Mouse (Mus musculus): Measurements from ENCODE around the gene Fhl1. TPM values are rescaled to one million over a fixed set of nuclear protein-coding genes. Genes with fewer than 3 reads are reported as not detected.

The Fhl1 gene
- total RNA-seq, 2 experiments from 2014 or later, result 56.5 to 130 TPM

DNA sequence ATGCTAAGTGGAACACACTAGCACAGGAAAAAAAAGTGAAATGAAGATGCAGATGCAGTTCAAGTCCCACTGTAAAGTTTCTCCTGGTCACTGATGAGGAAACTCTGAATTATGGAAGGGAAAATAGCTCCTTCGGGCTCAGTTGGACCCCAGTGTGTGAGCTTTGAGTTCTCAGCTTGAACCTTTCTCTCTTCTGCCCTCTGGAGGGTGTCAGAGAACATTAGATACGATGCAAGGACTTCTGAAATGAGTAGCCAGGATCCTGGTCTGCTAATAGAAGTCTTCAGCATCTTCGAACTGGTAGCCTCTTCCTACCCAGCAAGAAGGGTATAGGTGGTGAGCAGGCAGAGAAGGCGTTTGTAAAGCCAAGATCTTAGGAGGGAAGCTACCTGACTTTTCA, 19.9 kb downstream of the Fhl1 start:
- no peak for DNase-seq (ENCODE audit: low spot score in 2 of 2)

GRCm38 (mm10) chrX:56752144-56752543, 20.6 kb downstream of the Fhl1 start:
- DNase-seq (ENCODE audit: low spot score in 2 of 2), result no peak

DNA sequence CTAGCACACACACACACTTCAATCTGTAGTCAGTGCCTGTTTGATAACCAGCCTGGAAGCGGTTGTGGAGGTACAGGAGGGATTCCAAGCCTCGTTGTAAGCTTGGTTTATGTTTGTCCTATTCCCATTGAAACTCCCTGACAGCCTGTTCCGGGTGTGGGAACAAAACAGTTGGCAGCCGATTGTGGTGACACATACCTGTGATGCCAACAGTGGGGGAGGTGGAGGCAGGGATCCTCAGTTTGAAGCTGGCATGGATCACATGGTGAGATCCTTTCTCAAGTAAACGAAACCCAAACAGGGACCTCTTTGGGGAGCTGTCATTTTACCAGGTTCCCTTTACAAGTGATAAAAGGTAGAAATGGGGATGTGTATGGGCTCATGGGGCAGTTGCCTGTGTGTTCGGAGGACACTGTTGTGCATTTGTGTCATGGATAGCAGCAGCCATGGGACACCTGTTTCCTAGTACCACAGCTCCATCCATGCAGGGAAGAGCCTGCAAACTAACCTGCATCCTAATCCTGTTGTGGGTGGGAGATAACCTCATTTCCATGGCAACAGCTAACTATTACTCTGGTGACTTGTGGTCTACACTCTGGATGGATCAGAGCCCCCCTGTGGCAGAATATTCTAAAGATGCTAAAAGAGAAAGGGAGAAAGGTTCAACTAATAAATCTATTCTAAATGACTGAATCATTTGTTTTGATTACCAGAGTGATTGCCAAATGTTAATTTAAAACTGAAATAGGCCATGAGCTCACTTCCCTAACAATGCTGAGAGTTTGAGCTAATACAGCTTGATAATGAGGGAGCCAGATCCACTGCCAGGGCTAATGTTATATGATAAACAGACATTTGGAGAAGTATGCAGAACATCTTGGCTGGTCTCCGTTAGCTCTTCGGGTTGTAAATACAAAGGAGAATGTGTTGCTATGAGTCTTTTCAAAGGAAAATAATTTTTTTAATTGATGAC, 22.0 kb downstream of the Fhl1 start:
- no peak for DNase-seq (ENCODE audit: low spot score in 2 of 2)

DNA sequence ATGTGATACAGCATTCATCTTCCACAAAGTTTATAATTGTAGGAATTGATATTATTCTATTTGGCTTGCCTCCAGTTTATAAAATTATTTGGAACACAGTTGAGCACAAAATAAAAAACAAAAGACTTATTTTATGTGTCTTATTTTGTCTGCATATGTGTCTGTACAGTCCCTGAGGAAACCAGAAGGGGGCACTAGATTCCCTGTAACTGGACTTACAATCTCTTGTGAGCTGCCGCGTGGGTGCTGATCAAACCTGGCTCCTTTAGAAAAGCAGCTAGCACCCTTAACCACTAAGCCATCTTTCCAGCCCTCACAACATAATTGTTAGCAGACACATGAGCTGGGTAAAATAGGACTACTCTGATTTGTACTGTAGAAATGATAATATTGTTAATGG, 24.1 kb downstream of the Fhl1 start:
- DNase-seq (ENCODE audit: low spot score in 2 of 2), result peak in 1 of 2 experiments; percentile 3

DNA sequence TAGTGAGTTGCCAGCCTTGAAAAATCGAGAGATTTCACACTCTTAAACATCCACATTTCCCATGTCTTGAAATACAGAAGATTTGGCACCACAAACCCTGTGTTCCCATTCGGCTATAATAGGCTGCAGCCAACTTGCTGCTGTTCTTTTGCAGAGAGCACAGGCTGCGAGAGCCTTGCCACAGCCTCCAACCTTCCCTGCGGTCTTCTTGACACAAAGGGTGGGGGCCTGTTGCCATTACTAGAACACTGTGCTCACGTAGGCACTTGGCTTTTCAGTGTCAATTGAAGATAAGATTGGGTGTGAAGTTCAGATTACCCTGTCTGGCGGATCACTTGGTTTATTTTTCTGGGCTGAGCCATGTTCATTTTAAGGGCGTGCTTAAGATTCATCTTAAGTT, 24.8 kb downstream of the Fhl1 start:
- DNase-seq (ENCODE audit: low spot score in 2 of 2), result no peak

DNA sequence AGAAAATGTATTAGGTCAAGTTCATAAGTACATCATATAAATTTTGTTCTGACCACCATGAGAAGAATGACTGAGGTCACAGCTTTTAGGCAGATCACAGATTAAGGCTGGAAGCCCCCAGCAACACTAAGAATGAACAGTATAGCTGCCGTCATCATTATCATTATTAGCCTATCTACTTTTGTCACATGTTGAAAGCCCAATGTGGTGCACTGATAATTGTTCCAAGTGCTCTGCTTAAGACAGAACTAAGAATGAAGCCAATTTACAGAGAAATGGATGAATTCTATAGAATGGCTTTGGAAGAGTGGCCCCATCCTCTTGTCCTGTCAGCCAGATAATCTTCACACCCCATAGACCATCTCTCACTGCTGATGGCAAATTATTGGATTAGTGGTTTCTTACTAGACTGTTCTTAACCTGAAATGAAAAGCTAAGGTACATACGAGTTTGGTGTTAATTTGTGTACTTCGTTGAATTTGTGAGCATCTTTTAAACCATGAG, 28.7 kb downstream of the Fhl1 start:
- DNase-seq (ENCODE audit: low spot score in 2 of 2), result no peak

DNA sequence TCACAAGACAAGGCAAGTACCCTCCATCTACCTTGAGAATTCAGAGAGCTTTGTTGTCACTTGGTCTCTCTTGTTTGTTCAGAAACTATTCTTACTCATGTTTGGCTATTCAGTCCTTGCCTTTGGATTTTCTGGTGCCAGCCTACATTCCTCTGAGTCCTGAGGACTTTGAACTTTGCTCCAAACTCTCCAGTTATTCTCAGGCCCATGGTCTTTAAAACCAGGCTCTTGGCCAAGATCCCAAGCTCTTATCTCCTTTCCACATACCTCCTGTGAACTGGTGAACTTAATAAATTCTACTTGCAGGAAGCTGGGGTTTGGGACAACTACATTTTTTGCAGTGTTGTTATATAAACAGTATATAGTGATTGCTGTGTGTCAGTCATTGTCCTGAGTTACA, 38.3 kb downstream of the Fhl1 start:
- DNase-seq (ENCODE audit: low spot score in 2 of 2), result no peak

GRCm38 (mm10) chrX:56771751-56772150, 40.2 kb downstream of the Fhl1 start:
- no peak for DNase-seq (ENCODE audit: low spot score in 2 of 2)

DNA sequence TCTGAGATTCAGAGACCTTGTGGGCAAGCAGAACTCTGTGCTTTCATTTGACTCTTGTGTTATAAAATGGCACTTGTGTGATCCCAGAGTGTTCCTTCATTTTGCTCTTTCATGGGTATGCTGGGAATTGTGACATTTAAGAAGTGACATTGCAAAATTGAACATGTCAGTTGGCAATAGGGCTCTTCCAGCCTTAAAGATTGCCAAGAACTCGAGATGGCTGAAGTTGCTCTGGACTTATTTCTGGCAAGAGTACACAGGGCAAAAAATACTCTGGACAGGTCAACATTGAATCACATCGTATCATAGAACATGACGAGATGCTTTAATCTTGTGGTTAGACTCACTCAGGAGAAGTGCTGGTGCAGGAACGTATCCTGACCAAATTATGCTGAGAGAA, 41.7 kb downstream of the Fhl1 start:
- no peak for DNase-seq (ENCODE audit: low spot score in 2 of 2)

DNA sequence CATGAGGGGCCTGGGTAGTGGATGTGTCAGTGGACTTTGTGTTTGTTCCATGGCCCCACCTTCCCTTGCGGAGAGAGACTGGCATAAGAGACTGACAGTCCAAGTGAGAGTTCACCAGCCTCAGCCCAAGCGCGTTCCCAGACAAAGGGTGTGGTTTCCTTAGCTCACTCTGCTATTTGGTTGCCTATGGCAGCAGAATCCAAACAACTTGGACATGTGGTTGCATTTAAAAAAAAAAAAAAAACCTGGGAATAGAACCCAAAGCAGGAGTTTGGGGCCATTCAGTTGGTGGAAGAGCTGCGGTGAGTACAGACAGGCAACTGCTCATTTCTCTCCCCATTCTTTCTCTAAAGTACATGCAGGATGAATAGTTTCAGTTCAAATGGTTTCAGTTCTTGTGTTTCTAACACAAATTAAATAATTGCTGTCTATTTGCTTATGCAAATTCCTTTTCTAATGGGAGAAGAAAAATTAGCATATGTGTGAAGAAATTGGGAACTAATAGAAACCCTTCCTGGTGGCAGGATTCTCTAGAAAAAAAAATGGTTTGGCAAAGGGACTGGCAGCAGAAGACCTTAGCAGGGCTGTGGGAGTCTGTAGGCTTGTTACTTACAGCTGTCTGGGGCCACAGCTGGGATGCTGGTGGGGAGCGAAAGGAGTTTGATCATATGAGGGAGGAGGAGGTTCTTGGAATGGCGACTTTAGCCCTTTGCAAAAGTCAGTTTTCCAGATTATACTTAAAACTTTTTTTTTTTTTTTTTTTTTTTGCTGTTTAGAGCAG, 54.9 kb downstream of the Fhl1 start:
- DNase-seq (ENCODE audit: low spot score in 2 of 2), result no peak

DNA sequence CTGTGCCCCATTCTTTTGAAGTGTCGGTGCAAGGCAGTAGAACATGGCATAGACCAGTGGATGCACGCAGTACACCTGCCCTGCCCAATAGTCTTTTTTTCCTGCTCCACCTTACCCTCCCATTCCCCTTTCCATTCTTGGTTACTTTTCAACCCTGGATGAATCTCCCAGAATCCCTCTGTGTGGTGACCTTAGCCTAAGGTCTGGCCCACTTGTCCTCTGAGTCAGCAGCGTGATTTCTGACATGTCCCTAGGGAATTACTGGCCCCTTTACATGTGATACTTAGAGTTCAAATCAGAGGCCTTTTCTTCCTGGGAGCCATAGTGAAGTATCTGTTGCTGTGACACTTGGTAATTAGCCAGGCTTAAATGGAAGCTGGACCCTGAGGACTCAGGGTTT, 55.9 kb downstream of the Fhl1 start:
- no peak for DNase-seq (ENCODE audit: low spot score in 2 of 2)

DNA sequence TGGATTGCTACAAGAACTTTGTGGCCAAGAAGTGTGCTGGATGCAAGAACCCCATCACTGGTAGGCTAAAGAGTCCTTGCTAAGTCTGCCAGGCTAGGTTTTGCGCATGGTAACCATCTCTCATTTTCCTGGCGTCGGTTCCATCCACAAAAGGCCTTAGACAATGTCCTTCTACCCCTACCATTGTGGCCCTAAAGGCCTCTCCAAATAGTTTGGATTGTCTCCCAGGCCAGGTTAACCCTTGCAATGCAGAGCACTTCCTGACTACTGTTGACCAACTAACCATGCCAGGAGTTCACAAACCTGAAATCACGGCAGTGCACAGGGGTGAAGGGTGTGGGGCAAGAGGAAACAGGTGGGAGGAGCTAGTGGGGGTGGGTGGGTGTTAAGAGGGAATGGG, 59.0 kb downstream of the Fhl1 start:
- no peak for DNase-seq (ENCODE audit: low spot score in 2 of 2)

DNA sequence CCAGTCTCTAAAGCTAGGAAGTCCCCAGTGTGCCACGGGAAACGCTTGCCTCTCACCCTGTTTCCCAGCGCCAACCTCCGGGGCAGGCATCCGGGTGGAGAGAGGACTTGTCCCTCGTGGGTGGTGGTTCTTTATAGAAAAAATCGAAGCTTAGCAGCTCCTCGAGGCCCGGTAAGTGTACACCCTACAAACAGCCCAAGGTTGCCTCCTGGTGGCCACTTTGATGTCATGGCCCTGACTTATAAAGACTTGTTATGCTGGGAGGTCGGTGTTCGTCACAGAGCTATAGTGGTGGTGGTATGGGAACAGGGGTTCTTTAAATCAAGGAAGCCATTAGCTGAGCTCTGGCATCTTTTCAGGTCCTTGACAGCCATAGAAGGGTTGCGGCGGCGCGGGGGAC, 59.7 kb downstream of the Fhl1 start:
- peak in 1 of 2 experiments; percentile 24 for DNase-seq (ENCODE audit: low spot score in 2 of 2)

DNA sequence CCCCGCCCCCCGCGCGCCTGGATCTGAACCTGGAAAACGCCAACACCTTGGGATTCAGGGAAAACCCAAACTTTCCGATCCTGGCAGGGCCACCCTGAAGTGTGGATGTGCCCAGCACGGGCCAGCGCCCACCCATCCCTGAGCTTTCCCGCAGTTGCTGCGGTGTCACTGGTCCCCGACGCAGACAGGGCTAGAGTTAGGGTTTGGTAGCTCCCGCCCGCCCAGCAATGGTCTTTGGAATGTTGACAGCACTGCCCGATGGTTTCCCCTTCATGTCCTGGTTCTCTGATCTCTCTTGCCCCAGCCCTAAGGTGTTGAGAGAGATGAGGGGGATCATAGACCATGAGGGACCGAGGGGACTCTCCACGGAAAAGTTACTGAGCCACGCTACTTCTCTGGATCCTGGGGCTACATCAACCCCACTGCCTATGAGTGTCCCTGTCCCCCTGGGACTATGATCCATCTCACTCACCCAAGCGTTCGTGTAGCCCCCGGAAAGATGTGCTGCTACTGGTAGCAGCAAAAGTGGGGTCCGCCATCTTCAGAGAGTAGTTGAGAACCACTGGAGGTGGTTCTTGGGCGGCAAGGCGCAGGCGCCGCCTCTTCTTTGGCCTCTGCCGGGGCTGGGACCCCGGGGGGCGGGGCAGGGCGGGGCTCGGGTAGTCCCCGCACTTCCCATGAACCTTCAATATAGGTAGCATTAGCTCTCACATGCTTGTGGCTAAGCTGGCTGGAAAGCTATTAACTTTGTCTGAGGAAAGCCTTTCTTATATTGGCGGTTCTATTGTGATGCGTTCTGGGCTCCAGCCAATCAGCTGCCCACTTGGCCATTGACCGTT, 90.4 kb downstream of the Fhl1 start, which contains the start of gene Map7d3:
Gene Map7d3 (minus strand): TSS at position 562 of the 839 bp plus-strand sequence.
- DNase-seq (ENCODE audit: low spot score in 2 of 2), result no peak

GRCm38 (mm10) chrX:56827492-56827891, 95.9 kb downstream of the Fhl1 start:
- DNase-seq (ENCODE audit: low spot score in 2 of 2), result no peak

- no peak for DNase-seq (ENCODE audit: low spot score in 2 of 2)
Measured at GRCm38 (mm10) chrX:56835842-56836241, 104.3 kb downstream of the Fhl1 start.

- no peak for DNase-seq (ENCODE audit: low spot score in 2 of 2)
Measured at GRCm38 (mm10) chrX:56839369-56839768, 107.8 kb downstream of the Fhl1 start.

DNA sequence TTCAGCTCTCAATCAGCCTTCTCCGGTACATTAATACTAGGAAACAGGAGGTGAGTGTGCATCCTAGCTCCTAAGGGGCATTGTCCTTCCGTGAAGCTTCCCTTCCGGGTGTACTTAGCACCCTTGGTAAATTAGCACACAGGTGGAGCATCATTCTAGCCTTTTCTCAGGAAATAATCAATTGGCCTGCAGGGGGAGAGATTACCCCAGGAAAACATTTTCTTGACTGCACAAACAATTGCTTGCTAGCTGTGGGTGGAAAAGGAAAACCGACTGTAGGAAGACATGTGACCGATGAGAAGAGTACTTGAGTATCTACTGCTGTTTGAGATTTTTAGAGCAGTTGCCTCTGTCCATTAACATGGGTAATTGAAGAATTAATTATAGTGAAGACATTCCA, 109.7 kb downstream of the Fhl1 start:
- no peak for DNase-seq (ENCODE audit: low spot score in 2 of 2)
